Mouse (Mus musculus) bone marrow macrophage, adult 2 months (primary cell): Measurements from ENCODE around the gene Mdm4.

Experiments
- CTCF ChIP-seq: IDR thresholded peaks from 2 replicates; pipeline ENCODE4 v1.5.1; 2012; ENCODE audit warnings: low read depth, mild to moderate bottlenecking, low read length, moderate library complexity
- POLR2A ChIP-seq: IDR thresholded peaks from 2 replicates; pipeline ENCODE4 v1.6.1; 2012; ENCODE audit warnings: mild to moderate bottlenecking, low read depth, low read length, borderline replicate concordance

DNA sequence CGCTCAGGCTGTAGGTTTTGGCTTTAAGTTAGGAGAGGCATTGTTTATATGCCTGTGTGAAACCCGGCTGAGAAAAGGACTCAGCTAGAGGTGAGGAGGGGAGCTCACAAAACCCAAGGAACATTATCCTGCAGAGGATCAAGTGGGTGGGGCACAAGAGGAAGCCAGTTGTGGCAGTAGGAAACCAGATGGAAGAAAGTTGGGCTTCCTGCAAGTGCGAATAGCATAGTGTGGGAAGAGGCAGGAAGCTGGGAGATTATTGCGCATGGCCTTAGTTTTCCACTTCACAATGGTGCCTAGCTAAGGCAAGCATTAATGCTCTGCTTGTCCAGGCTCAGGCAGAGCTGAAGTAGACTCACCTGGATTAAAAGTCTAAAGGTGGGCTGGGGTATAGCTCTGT lies 30.3 kb upstream of the Mdm4 start:
- TF ChIP-seq CTCF (no peak), POLR2A (no peak)
